Mouse (Mus musculus) ES-Bruce4 (cell line): ENCODE results near the gene Tada2a. TPM values are rescaled to one million over a fixed set of nuclear protein-coding genes. Genes with fewer than 3 reads are reported as not detected.
A peak's percentile ranks its signal among the peaks of the same experiment; 100 is the strongest.

Experiments used
- H3K27ac ChIP-seq: 2 replicates; pipeline ENCODE4 v1.5.1; 2012; ENCODE audit warnings: low read length, inconsistent platforms; ENCODE audit not compliant: insufficient read depth
- H3K27me3 ChIP-seq: 2 replicates; pipeline ENCODE4 v1.6.1; 2012; ENCODE audit warnings: mild to moderate bottlenecking, low read length, inconsistent platforms; ENCODE audit not compliant: control insufficient read depth, poor library complexity, insufficient read depth, severe bottlenecking
- H3K36me3 ChIP-seq: 2 replicates; pipeline ENCODE4 v1.6.1; 2012; ENCODE audit warnings: inconsistent platforms, mild to moderate bottlenecking, low read length, moderate library complexity; ENCODE audit not compliant: control insufficient read depth, poor library complexity, insufficient read depth, severe bottlenecking
- H3K4me1 ChIP-seq: one replicate; pipeline ENCODE4 v1.8.1; 2011; ENCODE audit warnings: low read length; ENCODE audit not compliant: control insufficient read depth, insufficient read depth
- H3K4me3 ChIP-seq: 2 replicates; pipeline ENCODE4 v1.5.1; 2011; ENCODE audit warnings: low read depth, mild to moderate bottlenecking, low read length
- H3K9ac ChIP-seq: 2 replicates; pipeline ENCODE4 v1.6.1; 2012; ENCODE audit warnings: low read depth, mild to moderate bottlenecking, inconsistent platforms; ENCODE audit not compliant: poor library complexity, severe bottlenecking
- H3K9me3 ChIP-seq: replicated peaks from 2 replicates; pipeline ENCODE4 v1.6.1; 2012; ENCODE audit warnings: mild to moderate bottlenecking, low read length, inconsistent platforms; ENCODE audit not compliant: control insufficient read depth, poor library complexity, insufficient read depth, severe bottlenecking
- CTCF ChIP-seq: IDR thresholded peaks from one replicate; pipeline ENCODE4 v1.8.1; 2011; ENCODE audit warnings: low read depth, low read length
- EP300 ChIP-seq: IDR thresholded peaks from 2 replicates; pipeline ENCODE4 v1.6.1; 2011; ENCODE audit warnings: low read depth, low read length; ENCODE audit not compliant: insufficient read depth
- POLR2A ChIP-seq: IDR thresholded peaks from one replicate; pipeline ENCODE4 v1.8.1; 2011; ENCODE audit warnings: low read length; ENCODE audit not compliant: insufficient read depth
- polyA plus RNA-seq: library from polyadenylated mRNA; stranded (reverse); fragments of >200 nt; gene quantifications from 2 replicates; pipeline ENCODE4 v1.2.4, GENCODE M21; 2011; ENCODE audit warnings: low read depth; ENCODE audit not compliant: missing spikeins, insufficient read depth, insufficient read length

The Tada2a gene
- polyA plus RNA-seq, 1 experiment: 95.8 TPM

GRCm38 (mm10) chr11:84164561-84164960 lies 35.2 kb upstream of the Tada2a start:
- Histone ChIP-seq H3K4me1 (no peaks in the 10 kb centered on the region), H3K4me3 (no peak overlapping the region), H3K9ac (no peak overlapping the region), H3K27ac (no peak overlapping the region), H3K27me3 (no peaks in the 10 kb centered on the region), H3K36me3 (no peaks in the 10 kb centered on the region), H3K9me3 (no peaks in the 10 kb centered on the region)
- TF ChIP-seq POLR2A (no peak), EP300 (no peak), CTCF (no peak)

GRCm38 (mm10) chr11:84164123-84164522 lies 34.7 kb upstream of the Tada2a start:
- H3K27me3 ChIP-seq: no peaks in the 10 kb centered on the region
- TF ChIP-seq CTCF: no peak
- TF ChIP-seq EP300: no peak
- TF ChIP-seq POLR2A: no peak
- H3K4me1 ChIP-seq: no peaks in the 10 kb centered on the region
- H3K9ac ChIP-seq: no peak overlapping the region
- H3K4me3 ChIP-seq: no peak overlapping the region
- no peaks in the 10 kb centered on the region for H3K9me3 ChIP-seq
- no peak overlapping the region for H3K27ac ChIP-seq
- no peaks in the 10 kb centered on the region for H3K36me3 ChIP-seq

GRCm38 (mm10) chr11:84156535-84157262 lies 27.3 kb upstream of the Tada2a start:
- Histone ChIP-seq H3K27me3 (no peaks in the 10 kb centered on the region), H3K9me3 (no peaks in the 10 kb centered on the region)
- TF ChIP-seq EP300 (no peak), POLR2A (no peak), CTCF (no peak)

GRCm38 (mm10) chr11:84150884-84151283 lies 21.5 kb upstream of the Tada2a start:
- no peak for TF ChIP-seq POLR2A
- TF ChIP-seq CTCF: peak; percentile 42
- H3K27me3 ChIP-seq: no peaks in the 10 kb centered on the region
- no peak overlapping the region for H3K9ac ChIP-seq
- H3K9me3 ChIP-seq: no peaks in the 10 kb centered on the region
- no peak overlapping the region for H3K27ac ChIP-seq
- H3K4me3 ChIP-seq: no peak overlapping the region
- H3K4me1 ChIP-seq: no peaks in the 10 kb centered on the region
- no peaks in the 10 kb centered on the region for H3K36me3 ChIP-seq

More at GRCm38 (mm10) chr11:84156535-84157262, 27.3 kb upstream of the Tada2a start:
- Histone ChIP-seq H3K4me3 (no peak overlapping the region), H3K36me3 (no peaks in the 10 kb centered on the region), H3K4me1 (no peaks in the 10 kb centered on the region), H3K27ac (no peak overlapping the region), H3K9ac (no peak overlapping the region)

GRCm38 (mm10) chr11:84146081-84146480 lies 16.7 kb upstream of the Tada2a start:
- H3K9ac ChIP-seq: no peak overlapping the region
- H3K27ac ChIP-seq: no peak overlapping the region
- TF ChIP-seq EP300: no peak
- TF ChIP-seq CTCF: no peak
- TF ChIP-seq POLR2A: no peak
- no peak overlapping the region for H3K4me3 ChIP-seq
- H3K27me3 ChIP-seq: no peaks in the 10 kb centered on the region
- no peaks in the 10 kb centered on the region for H3K36me3 ChIP-seq
- H3K4me1 ChIP-seq: no peaks in the 10 kb centered on the region
- no peaks in the 10 kb centered on the region for H3K9me3 ChIP-seq

GRCm38 (mm10) chr11:84145201-84145798 lies 15.9 kb upstream of the Tada2a start:
- Histone ChIP-seq H3K27me3 (no peaks in the 10 kb centered on the region), H3K27ac (no peak overlapping the region), H3K4me1 (no peaks in the 10 kb centered on the region), H3K36me3 (no peaks in the 10 kb centered on the region), H3K4me3 (no peak overlapping the region), H3K9me3 (no peaks in the 10 kb centered on the region), H3K9ac (no peak overlapping the region)
- TF ChIP-seq EP300 (no peak), CTCF (no peak), POLR2A (no peak)
